Mouse (Mus musculus) limb, embryonic 11.5 days (tissue): ENCODE data around the gene Rdh19. TPM values are rescaled to one million over a fixed set of nuclear protein-coding genes. Genes with fewer than 3 reads are reported as not detected.

Experiments
- ATAC-seq: fragments of 200-750 bp; cut with Nextera tagmentation; 2 replicates; pipeline ENCODE4 v1.8.0; 2017; ENCODE audit warnings: low read depth; ENCODE audit not compliant: insufficient number of reproducible peaks, low FRiP score, low TSS enrichment
- DNase-seq: peaks from one replicate; pipeline ENCODE4 v3.0.0-alpha.2; 2015; ENCODE audit warnings: low spot score
- H3K27ac ChIP-seq: fragments of 300-500 bp; sonication (generic); replicated peaks from 2 replicates; pipeline ENCODE4 v1.5.1; 2014; ENCODE audit warnings: low read depth, mild to moderate bottlenecking, low read length
- H3K27me3 ChIP-seq: fragments of 300-500 bp; sonication (generic); 2 replicates; pipeline ENCODE4 v1.6.1; 2014; ENCODE audit warnings: mild to moderate bottlenecking, low read length, mixed read lengths; ENCODE audit not compliant: control insufficient read depth, insufficient read depth
- H3K36me3 ChIP-seq: fragments of 300-500 bp; sonication (generic); 2 replicates; pipeline ENCODE4 v1.6.1; 2014; ENCODE audit warnings: mild to moderate bottlenecking, low read length, moderate library complexity, mixed read lengths; ENCODE audit not compliant: control insufficient read depth, insufficient read depth
- H3K4me1 ChIP-seq: fragments of 300-500 bp; sonication (generic); 2 replicates; pipeline ENCODE4 v1.6.1; 2014; ENCODE audit warnings: low read length, mixed read lengths; ENCODE audit not compliant: control insufficient read depth, insufficient read depth
- H3K4me2 ChIP-seq: fragments of 300-500 bp; sonication (generic); 2 replicates; pipeline ENCODE4 v1.6.1; 2014; ENCODE audit warnings: low read depth, mild to moderate bottlenecking, moderate library complexity; ENCODE audit not compliant: severe bottlenecking
- H3K4me3 ChIP-seq: fragments of 300-500 bp; sonication (generic); 2 replicates; pipeline ENCODE4 v1.5.1; 2014; ENCODE audit warnings: low read depth, low read length
- H3K9ac ChIP-seq: fragments of 300-500 bp; sonication (generic); 2 replicates; pipeline ENCODE4 v1.6.1; 2014; ENCODE audit warnings: mild to moderate bottlenecking, low read length
- H3K9me3 ChIP-seq: fragments of 300-500 bp; sonication (generic); 2 replicates; pipeline ENCODE4 v1.6.1; 2016; ENCODE audit warnings: low read length; ENCODE audit not compliant: control insufficient read depth
- WGBS: fragments of 180-500 bp; shearing (Covaris S2); extraction: QIAGEN DNeasy Blood & Tissue Kit; methylation state at CpG from one replicate; pipeline ENCODE4 v1.1.7; 2014; 5-methylcytosine and 5-hydroxymethylcytosine counted together
- polyA plus RNA-seq: library from polyadenylated mRNA; unstranded; fragments of >200 nt; fragmentation: Nextera tagmentation; extraction: Ambion mirVana; gene quantifications from 2 replicates; pipeline ENCODE4 v1.2.1, GENCODE M21; 2014

Gene Rdh19
- polyA plus RNA-seq, 1 experiment from 2014 or later, result not detected

DNA sequence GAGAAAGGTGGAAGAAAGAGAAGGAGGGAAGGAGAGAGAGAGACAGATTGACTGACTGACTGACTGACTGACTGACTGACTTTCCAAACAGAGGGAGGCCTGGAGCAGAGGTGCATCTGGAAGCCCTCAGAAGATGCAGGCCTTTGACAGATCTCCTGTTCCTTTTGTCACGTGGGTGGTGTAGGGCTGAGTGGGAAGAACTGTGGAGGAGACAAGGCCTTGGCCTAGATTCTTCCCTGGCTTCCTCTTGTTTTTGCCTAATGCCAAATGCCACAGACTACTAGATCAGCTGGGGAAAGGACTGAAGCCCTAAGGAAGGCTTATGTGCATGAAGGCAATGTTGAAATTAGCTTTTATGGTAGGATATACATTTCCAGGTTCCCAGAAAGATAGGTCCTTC, 53.4 kb downstream of the Rdh19 start:
- Histone ChIP-seq H3K27me3 (no peaks in the 10 kb centered on the region), H3K4me3 (no peak overlapping the region), H3K4me2 (no peak overlapping the region), H3K9ac (no peak overlapping the region), H3K27ac (no peak overlapping the region), H3K9me3 (no peaks in the 10 kb centered on the region), H3K36me3 (no peaks in the 10 kb centered on the region), H3K4me1 (no peaks in the 10 kb centered on the region)
- no peak for ATAC-seq
- 60% methylated on average over 1 of the region's 1 CpGs for WGBS
- DNase-seq, result no peak

DNA sequence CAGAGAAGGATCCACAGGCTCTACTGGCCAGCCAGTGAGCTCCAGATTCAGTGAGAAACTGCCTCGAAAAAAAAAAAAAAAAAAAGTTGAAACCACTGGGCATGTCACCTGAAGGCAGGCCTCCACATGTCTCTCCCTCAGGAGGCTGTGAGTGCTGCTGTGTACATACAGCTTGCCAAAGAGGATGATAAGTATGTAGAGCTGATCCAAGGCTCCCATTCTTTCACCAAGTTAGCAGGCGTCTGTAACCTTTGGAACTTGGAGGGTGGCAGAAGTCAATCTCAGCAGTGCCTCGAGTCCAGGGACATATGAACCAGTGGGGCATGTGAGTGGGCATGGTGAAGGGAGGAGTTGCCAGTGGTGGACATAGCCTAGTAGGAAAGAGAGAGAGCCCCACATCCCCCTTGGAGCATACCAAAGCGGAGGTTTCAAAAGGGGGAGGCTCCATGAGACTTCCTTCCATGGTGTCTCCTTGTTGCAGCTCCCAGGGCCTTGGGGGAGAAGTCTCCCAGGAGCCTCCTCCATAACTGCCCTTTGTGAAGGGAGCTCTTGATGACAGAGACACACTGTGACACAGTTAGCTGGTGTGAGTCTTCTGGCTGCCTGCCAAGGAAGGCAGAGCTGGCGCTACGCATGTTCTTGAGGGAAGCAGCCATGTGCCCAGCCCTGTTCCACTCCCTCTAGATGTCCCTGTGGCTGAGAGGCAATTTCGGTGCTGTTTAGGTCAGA, 55.2 kb downstream of the Rdh19 start:
- Histone ChIP-seq H3K9ac (no peak overlapping the region), H3K4me2 (no peak overlapping the region), H3K27ac (no peak overlapping the region), H3K4me1 (no peaks in the 10 kb centered on the region), H3K4me3 (no peak overlapping the region), H3K9me3 (no peaks in the 10 kb centered on the region), H3K27me3 (no peaks in the 10 kb centered on the region), H3K36me3 (no peaks in the 10 kb centered on the region)
- WGBS, result 74% methylated on average over 7 of the region's 7 CpGs
- ATAC-seq (no peak), DNase-seq (no peak)

DNA sequence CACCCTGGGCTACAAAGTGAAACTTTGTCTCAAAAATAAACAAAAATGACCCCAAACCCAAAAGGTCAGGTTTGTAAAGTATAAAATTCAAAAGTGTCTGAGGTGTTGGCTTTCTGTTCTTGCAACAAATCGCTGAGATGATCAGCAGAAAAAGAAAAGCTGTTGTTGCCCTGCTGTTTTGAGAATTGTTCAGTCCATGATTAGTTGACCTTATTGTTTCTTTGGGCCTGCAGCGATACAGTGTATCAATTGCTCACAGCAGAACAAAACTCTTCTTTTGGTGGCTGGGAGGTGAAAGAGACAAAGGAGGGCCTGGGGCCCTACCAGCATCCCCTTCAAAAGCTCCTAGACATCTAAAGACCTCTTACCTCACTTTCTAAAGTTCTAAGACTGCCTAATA, 56.4 kb downstream of the Rdh19 start:
- DNase-seq (no peak), ATAC-seq (no peak)
- 86% methylated on average over 2 of the region's 2 CpGs for WGBS
- Histone ChIP-seq H3K27ac (no peak overlapping the region), H3K36me3 (no peaks in the 10 kb centered on the region), H3K9me3 (no peaks in the 10 kb centered on the region), H3K4me1 (no peaks in the 10 kb centered on the region), H3K4me2 (no peak overlapping the region), H3K27me3 (no peaks in the 10 kb centered on the region), H3K9ac (no peak overlapping the region), H3K4me3 (no peak overlapping the region)

DNA sequence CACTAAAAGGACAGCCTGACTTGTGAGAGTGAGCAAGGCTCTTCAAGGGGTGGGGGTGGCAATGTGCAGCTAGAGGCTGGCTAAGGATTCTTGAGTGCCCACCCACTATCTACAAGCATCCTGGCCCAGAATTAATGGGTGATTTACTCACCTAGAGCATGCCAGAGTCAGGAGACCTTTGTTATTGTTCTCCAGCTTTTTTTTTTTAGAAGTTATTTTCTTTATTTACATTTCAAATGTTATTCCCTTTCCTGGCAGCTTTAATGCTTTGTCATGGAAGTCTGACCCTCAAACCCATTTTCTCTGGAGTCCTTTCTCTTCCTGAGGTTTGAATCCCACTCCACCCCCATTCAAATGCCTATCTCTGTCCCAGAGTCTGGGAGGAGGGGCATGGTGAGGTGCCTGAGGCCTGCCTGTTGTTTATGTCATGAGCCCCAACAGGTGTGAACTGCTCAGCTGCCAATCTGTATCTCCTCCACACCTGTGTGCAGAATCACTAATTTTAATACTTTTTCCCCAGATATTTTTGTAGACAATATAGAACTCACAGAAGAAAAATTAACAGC, 57.7 kb downstream of the Rdh19 start:
- Histone ChIP-seq H3K9ac (no peak overlapping the region), H3K36me3 (no peaks in the 10 kb centered on the region), H3K27me3 (no peaks in the 10 kb centered on the region), H3K9me3 (no peaks in the 10 kb centered on the region), H3K4me1 (no peaks in the 10 kb centered on the region), H3K27ac (no peak overlapping the region), H3K4me2 (no peak overlapping the region), H3K4me3 (no peak overlapping the region)
- no peak for ATAC-seq
- DNase-seq, result no peak

Other genes starting within 250 kb of the Rdh19 start
- gene Lrp1, start 228.8 kb upstream of the Rdh19 start, polyA plus RNA-seq, result 57.6 and 63.2 TPM in 2 replicates
- gene Stat6, start 206.9 kb upstream of the Rdh19 start, polyA plus RNA-seq, result 5.7 and 7.2 TPM in 2 replicates
- 12.5 and 15.0 TPM in 2 replicates for gene Nemp1, start 183.0 kb upstream of the Rdh19 start, polyA plus RNA-seq
- 12.7 and 13.1 TPM in 2 replicates for gene Nab2, start 181.4 kb upstream of the Rdh19 start, polyA plus RNA-seq
- gene Myo1a, start 144.8 kb upstream of the Rdh19 start, polyA plus RNA-seq, result 0.40 and 0.61 TPM in 2 replicates
- 1.9 and 2.9 TPM in 2 replicates for gene Tac2, start 125.5 kb upstream of the Rdh19 start, polyA plus RNA-seq
- gene Zbtb39, start 110.4 kb upstream of the Rdh19 start, polyA plus RNA-seq, result 7.2 and 7.7 TPM in 2 replicates
- gene Gpr182, start 98.2 kb upstream of the Rdh19 start, polyA plus RNA-seq, result 0.27 and 0.33 TPM in 2 replicates
- not detected in 2 replicates for gene Rdh1, start 90.2 kb upstream of the Rdh19 start, polyA plus RNA-seq
- gene Rdh16f1, start 90.1 kb upstream of the Rdh19 start, polyA plus RNA-seq, result not detected in 2 replicates
- gene Rdh9, start 73.5 kb upstream of the Rdh19 start, polyA plus RNA-seq, result 0.11 TPM in 1 of 2 replicates, not detected in the other
- not detected in 2 replicates for gene Rdh16, start 48.8 kb upstream of the Rdh19 start, polyA plus RNA-seq
- gene Rdh16f2, start 16.5 kb downstream of the Rdh19 start, polyA plus RNA-seq, result not detected in 2 replicates
- not detected in 2 replicates for gene Rdh7, start 38.9 kb downstream of the Rdh19 start, polyA plus RNA-seq
- gene Sdr9c7, start 48.6 kb downstream of the Rdh19 start, polyA plus RNA-seq, result not detected in 2 replicates
- not detected in 2 replicates for gene Hsd17b6, start 157.7 kb downstream of the Rdh19 start, polyA plus RNA-seq
- gene Prim1, start 165.2 kb downstream of the Rdh19 start, polyA plus RNA-seq, result 111 TPM in 2 replicates
- 1,036 and 1,045 TPM in 2 replicates for gene Naca, start 185.6 kb downstream of the Rdh19 start, polyA plus RNA-seq
- 631 and 646 TPM in 2 replicates for gene Ptges3, start 209.0 kb downstream of the Rdh19 start, polyA plus RNA-seq
- gene Atp5b, start 233.3 kb downstream of the Rdh19 start, polyA plus RNA-seq, result 2,292 and 2,394 TPM in 2 replicates
- 16.7 and 17.1 TPM in 2 replicates for gene Baz2a, start 241.6 kb downstream of the Rdh19 start, polyA plus RNA-seq